Mouse (Mus musculus) E14TG2a.4 (cell line): ENCODE measurements around the gene Hdac8.

Source experiments
- CTCF ChIP-seq: conservative IDR thresholded peaks from 2 replicates; pipeline ENCODE4 v1.5.1; 2014; ENCODE audit warnings: low read length
- POU5F1 ChIP-seq: IDR thresholded peaks from 2 replicates; pipeline ENCODE4 v1.6.1; 2014; ENCODE audit warnings: low read length, borderline replicate concordance

DNA sequence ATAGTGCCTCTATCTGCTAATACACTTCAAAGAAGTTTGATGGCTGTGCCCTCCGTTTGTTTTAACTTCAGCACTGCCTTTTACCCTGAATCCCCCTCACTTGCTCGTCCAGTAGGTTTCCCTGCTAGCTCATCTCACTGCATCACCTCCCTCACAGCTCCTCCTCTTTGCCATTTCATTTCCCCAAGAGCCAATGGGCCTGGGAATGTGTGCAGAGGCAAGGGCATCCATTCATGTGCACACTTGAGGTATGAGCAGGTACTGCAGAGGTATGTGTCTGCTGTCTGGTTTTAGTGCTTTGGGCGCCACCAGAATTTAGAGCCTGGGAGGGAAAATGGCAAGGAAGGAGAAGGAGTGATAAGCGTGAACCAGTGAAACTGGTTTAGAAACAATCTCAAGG is 199.4 kb downstream of the Hdac8 start:
- TF ChIP-seq CTCF (no peak), POU5F1 (no peak)
